Mouse (Mus musculus): Measurements from ENCODE around the gene Kcnk13. TPM values are rescaled to one million over a fixed set of nuclear protein-coding genes. Genes with fewer than 3 reads are reported as not detected.
"Not testable (repeated sequence)": the region's sequence is repeated elsewhere in the genome, so short reads cannot be mapped to it uniquely, and the experiment has no call there.

The Kcnk13 gene
- total RNA-seq, 1 experiment: 0.49 TPM

DNA sequence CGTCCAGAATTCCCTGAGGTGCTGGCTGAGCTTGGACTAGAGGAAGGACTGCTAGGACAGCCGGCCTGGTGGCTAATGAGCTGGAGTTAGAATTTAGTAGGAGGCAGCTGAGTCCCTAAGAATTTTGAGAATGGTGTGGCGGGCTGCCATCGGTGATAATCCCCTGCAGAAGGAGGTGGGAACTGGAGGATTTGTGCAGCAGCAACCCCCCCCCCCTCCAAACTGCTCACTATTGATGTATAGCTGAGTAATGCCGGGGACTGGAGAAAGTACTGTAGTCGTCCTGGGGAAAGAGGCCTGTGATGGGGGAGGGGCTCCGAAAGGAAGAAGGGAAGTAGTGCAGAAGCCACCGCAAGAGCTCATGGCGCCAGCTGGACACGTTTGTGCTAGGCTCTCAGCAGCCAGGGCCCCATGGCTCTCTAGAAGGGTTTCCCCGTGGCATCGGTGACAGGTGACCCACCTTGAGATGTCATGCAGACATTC is 2.6 kb downstream of the Kcnk13 start:
- H3K4me1 ChIP-seq (ENCODE audit: control insufficient read depth in 2 of 2, insufficient read depth in 2 of 2, low read length in 2 of 2, poor library complexity in 1 of 2): peaks cover 0 to 8% of the 10 kb centered on the region in 2 experiments; a peak in 1 of 4 replicates
- no peak overlapping the region for H3K27ac ChIP-seq (ENCODE audit: insufficient read depth, low read depth, low read length, poor library complexity, severe bottlenecking)
- no peaks in the 10 kb centered on the region for H3K9me3 ChIP-seq (ENCODE audit: control insufficient read depth, insufficient read depth, low read depth, low read length)
- in situ Hi-C loops (cut with MboI; ENCODE audit: low sequenced_read_pairs in 2 of 2, unreplicated experiment in 2 of 2): no loop called here
- H3K9ac ChIP-seq (ENCODE audit: insufficient read depth, low read depth, low read length, poor library complexity, severe bottlenecking): no peak overlapping the region
- no peak for DNase-seq (ENCODE audit: low read depth, low spot score)
- H3K36me3 ChIP-seq (ENCODE audit: control insufficient read depth, insufficient read depth, low read length, poor library complexity, severe bottlenecking): no peaks in the 10 kb centered on the region
- no peak for TF ChIP-seq ZC3H11A (IDR thresholded peaks at IDR 0.05; ENCODE audit: borderline replicate concordance, low read depth, low read length)
- TF ChIP-seq ZNF384 (IDR thresholded peaks at IDR 0.05; ENCODE audit: low read depth, low read length): no peak
- TF ChIP-seq CHD2 (IDR thresholded peaks at IDR 0.05; ENCODE audit: low read depth, low read length): no peak
- no peak for TF ChIP-seq HCFC1 (IDR thresholded peaks at IDR 0.05; ENCODE audit: borderline replicate concordance, insufficient read depth, low read length)
- no peak for TF ChIP-seq MAFK (IDR thresholded peaks at IDR 0.05; ENCODE audit: insufficient read depth, low read depth, low read length)
- no peak overlapping the region for H3K4me3 ChIP-seq (ENCODE audit: insufficient read depth in 1 of 2, low read depth in 1 of 2, low read length in 2 of 2, poor library complexity in 1 of 2, severe bottlenecking in 1 of 2)

GRCm38 (mm10) chr12:99969906-99970305 is 5.6 kb downstream of the Kcnk13 start:
- in situ Hi-C loops (cut with MboI; ENCODE audit: low sequenced_read_pairs in 2 of 2, unreplicated experiment in 2 of 2): loop anchor here (5.0 to 10.0 kb wide), 2 partner anchors 135 to 142 kb away; partner anchors contain the start of gene Psmc1 (in 1 of the 2)

GRCm38 (mm10) chr12:99971205-99971894 is 7.1 kb downstream of the Kcnk13 start:
- not testable (repeated sequence) for H3K4me3 ChIP-seq (ENCODE audit: insufficient read depth in 1 of 2, low read depth in 1 of 2, low read length in 2 of 2, poor library complexity in 1 of 2, severe bottlenecking in 1 of 2); H3K9me3 ChIP-seq (ENCODE audit: control insufficient read depth, insufficient read depth, low read depth, low read length); H3K4me1 ChIP-seq (ENCODE audit: control insufficient read depth in 2 of 2, insufficient read depth in 2 of 2, low read length in 2 of 2, poor library complexity in 1 of 2); H3K36me3 ChIP-seq (ENCODE audit: control insufficient read depth, insufficient read depth, low read length, poor library complexity, severe bottlenecking); H3K27ac ChIP-seq (ENCODE audit: insufficient read depth, low read depth, low read length, poor library complexity, severe bottlenecking); H3K9ac ChIP-seq (ENCODE audit: insufficient read depth, low read depth, low read length, poor library complexity, severe bottlenecking); DNase-seq (ENCODE audit: low read depth, low spot score)
- in situ Hi-C loops (cut with MboI; ENCODE audit: low sequenced_read_pairs in 2 of 2, unreplicated experiment in 2 of 2): loop anchor here (5.0 to 10.0 kb wide), 2 partner anchors 133 to 141 kb away; partner anchors contain the start of gene Psmc1 (in 1 of the 2)

More at GRCm38 (mm10) chr12:99969906-99970305, 5.6 kb downstream of the Kcnk13 start:
- no peaks in the 10 kb centered on the region for H3K36me3 ChIP-seq (ENCODE audit: control insufficient read depth, insufficient read depth, low read length, poor library complexity, severe bottlenecking)
- no peak overlapping the region for H3K27ac ChIP-seq (ENCODE audit: insufficient read depth, low read depth, low read length, poor library complexity, severe bottlenecking)
- peaks cover 0 to 3% of the 10 kb centered on the region in 2 experiments; a peak in 1 of 4 replicates for H3K4me1 ChIP-seq (ENCODE audit: control insufficient read depth in 2 of 2, insufficient read depth in 2 of 2, low read length in 2 of 2, poor library complexity in 1 of 2)
- no peak for DNase-seq (ENCODE audit: low read depth, low spot score)
- TF ChIP-seq CHD2 (IDR thresholded peaks at IDR 0.05; ENCODE audit: low read depth, low read length): no peak
- no peak for TF ChIP-seq HCFC1 (IDR thresholded peaks at IDR 0.05; ENCODE audit: borderline replicate concordance, insufficient read depth, low read length)
- no peak for TF ChIP-seq ZC3H11A (IDR thresholded peaks at IDR 0.05; ENCODE audit: borderline replicate concordance, low read depth, low read length)
- TF ChIP-seq ZNF384 (IDR thresholded peaks at IDR 0.05; ENCODE audit: low read depth, low read length): no peak
- no peak for TF ChIP-seq MAFK (IDR thresholded peaks at IDR 0.05; ENCODE audit: insufficient read depth, low read depth, low read length)
- H3K9ac ChIP-seq (ENCODE audit: insufficient read depth, low read depth, low read length, poor library complexity, severe bottlenecking): no peak overlapping the region
- no peak overlapping the region for H3K4me3 ChIP-seq (ENCODE audit: insufficient read depth in 1 of 2, low read depth in 1 of 2, low read length in 2 of 2, poor library complexity in 1 of 2, severe bottlenecking in 1 of 2)
- no peaks in the 10 kb centered on the region for H3K9me3 ChIP-seq (ENCODE audit: control insufficient read depth, insufficient read depth, low read depth, low read length)

- no peaks in the 10 kb centered on the region for H3K4me1 ChIP-seq (ENCODE audit: control insufficient read depth in 2 of 2, insufficient read depth in 2 of 2, low read length in 2 of 2, poor library complexity in 1 of 2)
- DNase-seq (ENCODE audit: low read depth, low spot score): peak; percentile 73
These were observed 8.5 kb downstream of the Kcnk13 start for GRCm38 (mm10) chr12:99972825-99973224.

More at GRCm38 (mm10) chr12:99972825-99973224, 8.5 kb downstream of the Kcnk13 start:
- no peaks in the 10 kb centered on the region for H3K36me3 ChIP-seq (ENCODE audit: control insufficient read depth, insufficient read depth, low read length, poor library complexity, severe bottlenecking)
- H3K4me3 ChIP-seq (ENCODE audit: insufficient read depth in 1 of 2, low read depth in 1 of 2, low read length in 2 of 2, poor library complexity in 1 of 2, severe bottlenecking in 1 of 2): peak overlapping the region; percentile 57 to 73
- no peaks in the 10 kb centered on the region for H3K9me3 ChIP-seq (ENCODE audit: control insufficient read depth, insufficient read depth, low read depth, low read length)
- H3K9ac ChIP-seq (ENCODE audit: insufficient read depth, low read depth, low read length, poor library complexity, severe bottlenecking): peak overlapping the region; percentile 69; the same call in 1 of the 2 replicates
- in situ Hi-C loops (cut with MboI; ENCODE audit: low sequenced_read_pairs in 2 of 2, unreplicated experiment in 2 of 2): loop anchor here (5.0 to 10.0 kb wide), 2 partner anchors 132 to 139 kb away; partner anchors contain the start of gene Psmc1 (in 1 of the 2)
- TF ChIP-seq HCFC1 (IDR thresholded peaks at IDR 0.05; ENCODE audit: borderline replicate concordance, insufficient read depth, low read length) (no peak), ZC3H11A (IDR thresholded peaks at IDR 0.05; ENCODE audit: borderline replicate concordance, low read depth, low read length) (peak; percentile 80)
- H3K27ac ChIP-seq (ENCODE audit: insufficient read depth, low read depth, low read length, poor library complexity, severe bottlenecking): no peak overlapping the region; the same call in 1 of the 2 replicates
